Mouse (Mus musculus) neural tube, embryonic 12.5 days (tissue): ENCODE measurements around the gene Tle6. TPM values are rescaled to one million over a fixed set of nuclear protein-coding genes. Genes with fewer than 3 reads are reported as not detected.
A peak's percentile ranks its signal among the peaks of the same experiment; 100 is the strongest.

ENCODE experiments used
- ATAC-seq: fragments of 200-750 bp; cut with Nextera tagmentation; 2 replicates; pipeline ENCODE4 v1.8.0; 2017; ENCODE audit warnings: low read depth, mild to moderate bottlenecking, moderate TSS enrichment, moderate library complexity; ENCODE audit not compliant: low FRiP score
- H3K27ac ChIP-seq: fragments of 300-500 bp; sonication (generic); 2 replicates; pipeline ENCODE4 v1.5.1; 2016
- H3K27me3 ChIP-seq: fragments of 300-500 bp; sonication (generic); replicated peaks from 2 replicates; pipeline ENCODE4 v1.6.1; 2016; ENCODE audit warnings: mild to moderate bottlenecking
- H3K36me3 ChIP-seq: fragments of 300-500 bp; sonication (generic); 2 replicates; pipeline ENCODE4 v1.6.1; 2016; ENCODE audit warnings: mild to moderate bottlenecking
- H3K4me1 ChIP-seq: fragments of 300-500 bp; sonication (generic); 2 replicates; pipeline ENCODE4 v1.6.1; 2016
- H3K4me2 ChIP-seq: fragments of 300-500 bp; sonication (generic); replicated peaks from 2 replicates; pipeline ENCODE4 v1.6.1; 2016; ENCODE audit warnings: mild to moderate bottlenecking
- H3K4me3 ChIP-seq: fragments of 300-500 bp; sonication (generic); 2 replicates; pipeline ENCODE4 v1.5.1; 2016
- H3K9ac ChIP-seq: fragments of 300-500 bp; sonication (generic); 2 replicates; pipeline ENCODE4 v1.6.1; 2016; ENCODE audit warnings: mild to moderate bottlenecking
- H3K9me3 ChIP-seq: fragments of 300-500 bp; sonication (generic); 2 replicates; pipeline ENCODE4 v1.6.1; 2016; ENCODE audit warnings: mild to moderate bottlenecking
- WGBS: fragments of 180-500 bp; shearing (Covaris S2); methylation state at CpG from one replicate; pipeline ENCODE4 v1.1.7; 2016; 5-methylcytosine and 5-hydroxymethylcytosine counted together
- polyA plus RNA-seq: library from polyadenylated mRNA; unstranded; fragments of >200 nt; fragmentation: Nextera tagmentation; extraction: Ambion mirVana; gene quantifications from 2 replicates; pipeline ENCODE4 v1.2.1, GENCODE M21; 2016

The Tle6 gene
- polyA plus RNA-seq, 1 experiment from 2014 or later, result 7.3 TPM

- Histone ChIP-seq H3K4me2 (peak overlapping the region; percentile 79), H3K4me3 (peak overlapping the region; percentile 47), H3K4me1 (peaks cover 35% of the 10 kb centered on the region), H3K27ac (no peak overlapping the region), H3K27me3 (peaks cover 77% of the 10 kb centered on the region), H3K9ac (peak overlapping the region; percentile 66), H3K36me3 (no peaks in the 10 kb centered on the region), H3K9me3 (no peaks in the 10 kb centered on the region)
- WGBS, result 3% methylated on average over 6 of the region's 6 CpGs
- no peak for ATAC-seq
Measured at GRCm38 (mm10) chr10:81575695-81576094, 25.2 kb downstream of the Tle6 start.

DNA sequence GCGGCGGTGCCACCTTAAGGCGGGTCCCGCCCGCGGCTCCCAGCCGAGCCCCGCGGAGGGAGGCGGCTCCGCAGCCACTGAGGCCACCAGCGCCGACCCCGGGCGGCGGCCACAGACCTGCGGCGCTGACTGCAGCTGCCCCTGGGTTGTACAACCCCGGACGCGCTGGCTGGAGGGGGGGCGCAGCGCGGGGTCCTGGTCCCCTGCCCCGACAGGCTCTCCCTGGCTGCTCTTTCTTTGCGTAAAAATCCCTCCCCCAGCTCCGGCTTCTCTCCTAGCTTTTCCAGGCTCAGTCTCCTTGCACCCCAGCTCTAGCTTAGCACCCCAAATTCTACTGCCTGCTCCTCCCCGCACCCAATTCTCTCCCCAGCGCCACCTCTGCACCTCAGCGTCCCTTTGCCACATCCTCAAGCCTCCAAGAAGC, 25.7 kb downstream of the Tle6 start:
- H3K9ac ChIP-seq, result peak overlapping the region; percentile 66
- no peak for ATAC-seq
- no peaks in the 10 kb centered on the region for H3K36me3 ChIP-seq
- H3K27ac ChIP-seq, result no peak overlapping the region
- no peaks in the 10 kb centered on the region for H3K9me3 ChIP-seq
- H3K27me3 ChIP-seq, result peaks cover 72% of the 10 kb centered on the region
- H3K4me1 ChIP-seq, result peaks cover 40% of the 10 kb centered on the region
- peak overlapping the region; percentile 47 for H3K4me3 ChIP-seq
- WGBS, result under 1% methylated on average over 30 of the region's 30 CpGs
- peak overlapping the region; percentile 79 for H3K4me2 ChIP-seq

DNA sequence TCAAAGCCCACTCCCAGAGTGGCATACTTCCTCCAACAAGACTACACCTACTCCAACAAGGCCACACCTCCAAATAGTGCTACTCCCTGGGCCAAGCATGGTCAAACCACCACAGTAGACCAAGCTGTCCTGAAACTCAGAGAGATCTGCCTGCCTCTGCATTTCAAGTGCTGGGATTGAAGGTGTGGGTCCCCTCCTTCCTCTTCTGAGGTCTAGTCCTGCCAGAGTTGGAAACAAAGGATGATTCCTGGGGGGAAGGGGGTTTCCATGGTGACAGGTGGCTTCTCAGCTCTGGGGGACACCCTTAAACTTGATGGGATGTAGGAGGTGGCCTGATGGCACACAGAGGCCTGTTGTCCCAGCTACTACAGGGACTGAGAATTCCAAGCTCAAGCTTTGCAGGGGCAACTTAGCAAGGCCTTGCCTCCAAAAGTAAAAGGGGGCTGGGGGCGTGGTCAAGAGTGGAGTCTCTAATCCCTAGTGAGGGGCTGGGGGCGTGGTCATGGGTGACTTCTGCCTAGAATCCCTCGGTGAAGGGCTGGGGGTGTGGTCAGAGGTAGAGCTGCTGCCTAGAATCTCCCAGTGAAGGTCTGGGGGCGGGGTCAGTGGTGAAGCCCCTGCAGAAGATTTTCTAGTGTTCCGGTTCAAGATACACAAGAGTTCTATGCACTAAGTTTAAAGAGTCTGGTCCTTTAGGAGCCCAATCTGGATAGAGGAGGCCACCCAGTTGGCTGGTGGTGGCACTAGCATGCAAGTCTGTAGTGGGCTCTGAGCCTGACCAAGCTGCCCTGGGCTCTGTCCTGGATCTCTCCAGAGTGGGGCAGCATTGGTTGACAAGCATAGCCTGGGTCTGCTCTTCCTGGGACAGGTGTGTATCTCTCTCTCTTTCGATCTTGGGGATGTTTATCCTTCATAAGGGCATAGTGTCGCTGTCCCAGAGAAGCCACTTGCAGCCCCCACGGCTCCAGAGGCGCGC, 26.5 kb downstream of the Tle6 start, which contains the start of gene Tle2:
Gene Tle2 (plus strand): TSS at position 481 of the 976 bp plus-strand sequence.
- Histone ChIP-seq H3K27ac (no peak within 1 kb of the TSS), H3K36me3 (no peaks in the 10 kb centered on the region), H3K27me3 (peaks cover 69% of the 10 kb centered on the region), H3K9me3 (no peaks in the 10 kb centered on the region), H3K9ac (peak within 1 kb of the TSS; percentile 66), H3K4me1 (peaks cover 49% of the 10 kb centered on the region), H3K4me2 (peak within 1 kb of the TSS; percentile 79), H3K4me3 (peak within 1 kb of the TSS; percentile 47)
- no peak for ATAC-seq
- 27% methylated on average over 10 of the region's 10 CpGs for WGBS

- H3K27ac ChIP-seq, result no peak overlapping the region
- peaks cover 56% of the 10 kb centered on the region for H3K27me3 ChIP-seq
- H3K9me3 ChIP-seq, result no peaks in the 10 kb centered on the region
- H3K9ac ChIP-seq, result no peak overlapping the region
- H3K4me2 ChIP-seq, result peak overlapping the region; percentile 71; the same call in 1 of the 2 replicates
- peaks cover 61% of the 10 kb centered on the region for H3K4me1 ChIP-seq
- H3K4me3 ChIP-seq, result no peak overlapping the region; the same call in 1 of the 2 replicates
- H3K36me3 ChIP-seq, result no peaks in the 10 kb centered on the region
- ATAC-seq, result no peak
- 7% methylated on average over 9 of the region's 9 CpGs for WGBS
Measured at GRCm38 (mm10) chr10:81572975-81573374, 27.9 kb downstream of the Tle6 start.

GRCm38 (mm10) chr10:81572133-81572671, 28.7 kb downstream of the Tle6 start:
- Histone ChIP-seq H3K27ac (0 out of 2 replicates have a peak overlapping the region, but pooled peaks have one; percentile 8), H3K4me1 (peaks cover 61% of the 10 kb centered on the region), H3K4me2 (peak overlapping the region; percentile 71), H3K9me3 (no peaks in the 10 kb centered on the region), H3K4me3 (no peak overlapping the region), H3K9ac (0 out of 2 replicates have a peak overlapping the region, but pooled peaks have one; percentile 35), H3K27me3 (peaks cover 57% of the 10 kb centered on the region), H3K36me3 (no peaks in the 10 kb centered on the region)
- under 1% methylated on average over 9 of the region's 9 CpGs for WGBS
- no peak for ATAC-seq

GRCm38 (mm10) chr10:81571501-81571876, 29.4 kb downstream of the Tle6 start:
- Histone ChIP-seq H3K4me2 (peak overlapping the region; percentile 71), H3K27me3 (peaks cover 57% of the 10 kb centered on the region), H3K4me1 (peaks cover 61% of the 10 kb centered on the region), H3K36me3 (peaks cover under 1% of the 10 kb centered on the region; the same call in 1 of the 2 replicates), H3K4me3 (peak overlapping the region; percentile 33), H3K9me3 (no peaks in the 10 kb centered on the region), H3K9ac (0 out of 2 replicates have a peak overlapping the region, but pooled peaks have one; percentile 35), H3K27ac (0 out of 2 replicates have a peak overlapping the region, but pooled peaks have one; percentile 20)
- WGBS, result under 1% methylated on average over 18 of the region's 18 CpGs
- ATAC-seq, result peak; percentile 90

GRCm38 (mm10) chr10:81570831-81571500, 29.9 kb downstream of the Tle6 start:
- no peaks in the 10 kb centered on the region for H3K9me3 ChIP-seq
- peaks cover 59% of the 10 kb centered on the region for H3K4me1 ChIP-seq
- peaks cover 6% of the 10 kb centered on the region; the same call in 1 of the 2 replicates for H3K36me3 ChIP-seq
- peak overlapping the region; percentile 43; the same call in 1 of the 2 replicates for H3K27ac ChIP-seq
- H3K4me3 ChIP-seq, result peak overlapping the region; percentile 33
- no peak overlapping the region for H3K9ac ChIP-seq
- peaks cover 57% of the 10 kb centered on the region for H3K27me3 ChIP-seq
- ATAC-seq, result peak; percentile 70
- H3K4me2 ChIP-seq, result peak overlapping the region; percentile 71
- WGBS, result under 1% methylated on average over 33 of the region's 34 CpGs

DNA sequence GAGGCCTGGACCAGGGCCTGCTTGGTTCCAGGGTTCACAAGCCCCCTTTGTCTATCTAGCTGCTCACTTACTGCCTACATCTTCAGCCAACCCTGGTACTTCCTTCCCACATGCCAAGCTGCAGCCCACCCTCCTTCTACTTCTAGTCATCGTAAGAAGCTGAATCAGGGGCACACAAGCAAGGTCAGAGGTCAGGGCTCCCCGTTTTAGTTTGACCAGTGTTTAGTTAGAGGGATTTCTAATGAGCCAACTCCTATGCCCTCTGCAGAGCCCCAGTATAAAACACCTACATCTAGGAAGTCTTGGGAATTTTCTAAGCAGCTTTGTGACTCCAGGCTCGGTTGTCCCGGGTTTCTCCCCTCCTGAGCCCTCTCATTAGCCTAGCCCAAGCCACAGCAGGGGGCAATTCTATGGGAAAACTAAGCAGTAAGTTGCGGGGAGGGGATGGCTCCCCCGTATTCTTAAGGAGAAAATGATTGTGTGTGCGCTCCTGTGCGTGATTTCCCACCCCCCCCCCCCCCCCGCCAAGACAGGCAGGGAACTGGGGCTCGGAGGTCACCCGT, 30.6 kb downstream of the Tle6 start:
- Histone ChIP-seq H3K4me3 (peak overlapping the region; percentile 16; the same call in 1 of the 2 replicates), H3K4me2 (peak overlapping the region; percentile 71), H3K9me3 (no peaks in the 10 kb centered on the region), H3K27ac (peak overlapping the region; percentile 43; the same call in 1 of the 2 replicates), H3K36me3 (peaks cover 12% of the 10 kb centered on the region), H3K4me1 (peaks cover 53% of the 10 kb centered on the region), H3K27me3 (peaks cover 57% of the 10 kb centered on the region), H3K9ac (no peak overlapping the region)
- WGBS, result under 1% methylated on average over 11 of the region's 11 CpGs
- peak; percentile 27 for ATAC-seq

- Histone ChIP-seq H3K4me1 (peaks cover 47% of the 10 kb centered on the region), H3K9ac (no peak overlapping the region), H3K4me2 (no peak overlapping the region; the same call in 1 of the 2 replicates), H3K9me3 (no peaks in the 10 kb centered on the region), H3K27me3 (peaks cover 58% of the 10 kb centered on the region), H3K27ac (no peak overlapping the region), H3K4me3 (no peak overlapping the region), H3K36me3 (peaks cover 18% of the 10 kb centered on the region)
- 50% methylated on average over 9 of the region's 9 CpGs for WGBS
- no peak for ATAC-seq
Measured at GRCm38 (mm10) chr10:81569507-81570237, 31.2 kb downstream of the Tle6 start.

DNA sequence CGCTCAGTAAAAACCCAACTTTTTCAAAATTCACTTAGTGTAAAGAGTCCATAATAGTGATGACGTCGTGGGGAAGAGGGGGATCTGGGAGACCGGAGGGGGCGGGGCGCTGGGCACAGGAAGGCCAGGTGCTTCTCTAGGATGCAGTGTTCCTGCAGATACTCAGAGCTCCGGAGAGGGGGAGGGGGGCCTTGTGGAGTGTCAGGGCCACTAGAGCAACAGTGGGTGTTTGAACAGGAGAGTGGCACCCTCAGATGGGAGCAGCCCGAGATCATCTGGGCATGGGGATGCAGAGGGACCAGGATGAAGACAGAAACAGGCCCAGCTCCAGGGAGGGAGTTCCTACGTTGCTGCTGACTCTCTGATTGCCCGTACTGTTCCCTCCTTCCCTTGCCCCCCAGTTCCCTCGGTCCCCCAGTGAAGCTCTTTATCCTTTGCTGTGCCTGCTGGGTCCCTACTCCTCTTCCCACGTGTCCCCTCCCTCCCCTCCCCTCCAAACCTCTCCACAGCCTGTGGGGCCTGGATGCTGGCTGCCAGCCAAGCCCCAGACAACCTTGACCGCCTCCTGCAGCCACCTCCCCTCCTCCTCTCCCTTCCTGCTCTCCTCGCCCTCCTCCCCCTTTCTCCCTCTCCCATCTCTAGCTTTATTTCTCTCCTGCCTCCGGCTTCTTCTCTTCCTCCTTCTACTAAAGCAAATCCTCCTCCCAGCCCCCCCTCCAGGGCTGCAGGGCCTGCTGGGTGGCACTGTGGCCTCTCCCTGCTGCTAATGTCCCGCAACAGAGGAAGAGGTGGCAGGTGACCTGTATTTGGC, 32.3 kb downstream of the Tle6 start:
- peak overlapping the region; percentile 46 for H3K4me2 ChIP-seq
- H3K27ac ChIP-seq, result peak overlapping the region; percentile 20; the same call in 1 of the 2 replicates
- no peak overlapping the region for H3K9ac ChIP-seq
- peaks cover 58% of the 10 kb centered on the region for H3K27me3 ChIP-seq
- H3K36me3 ChIP-seq, result peaks cover 25% of the 10 kb centered on the region
- 11% methylated on average over 16 of the region's 16 CpGs for WGBS
- no peak overlapping the region for H3K4me3 ChIP-seq
- no peaks in the 10 kb centered on the region for H3K9me3 ChIP-seq
- H3K4me1 ChIP-seq, result peaks cover 54% of the 10 kb centered on the region
- peak; percentile 2; the same call in 1 of the 2 replicates for ATAC-seq
